Mouse (Mus musculus) intestine, embryonic 14.5 days (tissue): ENCODE measurements at regions not wholly inside any gene's neighbourhood (a gene's known extent, or its start where the extent isn't known, plus 50 kb on each side); places are given as distances from the start of the nearest gene placed in this dataset.
"Not testable (repeated sequence)": the region's sequence is repeated elsewhere in the genome, so short reads cannot be mapped to it uniquely, and the experiment has no call there.

ENCODE experiments used
- ATAC-seq: fragments of 200-750 bp; cut with Nextera tagmentation; replicated peaks from 2 replicates; pipeline ENCODE4 v1.8.0; 2017; ENCODE audit warnings: low read depth, moderate number of reproducible peaks, moderate TSS enrichment, moderate library complexity; ENCODE audit not compliant: low FRiP score, low TSS enrichment
- DNase-seq: peaks from one replicate; pipeline ENCODE4 v3.0.0-alpha.2; 2018; ENCODE audit warnings: low spot score
- H3K27ac ChIP-seq: fragments of 300-500 bp; sonication (generic); 2 replicates; pipeline ENCODE4 v1.5.1; 2014; ENCODE audit warnings: low read depth, mild to moderate bottlenecking, control low read depth
- H3K27me3 ChIP-seq: fragments of 300-500 bp; sonication (generic); replicated peaks from 2 replicates; pipeline ENCODE4 v1.6.1; 2014; ENCODE audit warnings: low read length, control low read depth; ENCODE audit not compliant: control insufficient read depth, insufficient read depth
- H3K36me3 ChIP-seq: fragments of 300-500 bp; sonication (generic); 2 replicates; pipeline ENCODE4 v1.6.1; 2014; ENCODE audit warnings: low read length, control low read depth; ENCODE audit not compliant: control insufficient read depth, insufficient read depth
- H3K4me1 ChIP-seq: fragments of 300-500 bp; sonication (generic); replicated peaks from 2 replicates; pipeline ENCODE4 v1.6.1; 2014; ENCODE audit warnings: low read length, control low read depth, mixed read lengths; ENCODE audit not compliant: control insufficient read depth, insufficient read depth
- H3K4me2 ChIP-seq: fragments of 300-500 bp; sonication (generic); 2 replicates; pipeline ENCODE4 v1.6.1; 2014; ENCODE audit warnings: low read length
- H3K4me3 ChIP-seq: fragments of 300-500 bp; sonication (generic); 2 replicates; pipeline ENCODE4 v1.5.1; 2014; ENCODE audit warnings: low read depth, low read length, control low read depth, mixed read lengths
- H3K9ac ChIP-seq: fragments of 300-500 bp; sonication (generic); 2 replicates; pipeline ENCODE4 v1.6.1; 2014; ENCODE audit warnings: mild to moderate bottlenecking, low read length
- H3K9me3 ChIP-seq: fragments of 300-500 bp; sonication (generic); 2 replicates; pipeline ENCODE4 v1.6.1; 2016; ENCODE audit warnings: low read length, control low read depth; ENCODE audit not compliant: control insufficient read depth
- WGBS: fragments of 180-500 bp; shearing (Covaris S2); extraction: QIAGEN DNeasy Blood & Tissue Kit; methylation state at CpG from one replicate; pipeline ENCODE4 v1.1.7; 2014; 5-methylcytosine and 5-hydroxymethylcytosine counted together

DNA sequence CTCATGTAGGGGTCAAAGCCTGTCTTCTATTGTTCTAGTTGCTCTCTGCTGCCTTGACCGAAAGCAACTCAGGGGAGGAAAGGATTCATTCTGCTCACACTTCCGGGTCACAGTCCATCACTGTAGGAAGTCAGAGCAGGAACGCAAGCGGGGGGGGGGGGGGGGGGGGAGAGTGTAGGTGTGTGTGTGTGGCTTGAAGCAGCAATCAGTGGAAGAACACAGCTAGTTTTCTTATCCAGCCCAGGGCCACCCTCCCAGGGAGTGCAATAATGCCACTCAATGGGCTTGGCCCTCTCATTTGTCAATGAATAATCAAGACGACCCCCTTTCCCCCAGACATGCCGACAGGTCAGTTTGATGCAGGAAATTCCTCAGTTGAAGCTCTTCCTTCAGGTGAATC is 173.4 kb upstream of the Myt1l start:
- no peak for ATAC-seq
- WGBS: 23% methylated on average over 5 of the region's 6 CpGs
- H3K4me1 ChIP-seq: 0 out of 2 replicates have a peak, but pooled peaks cover 3% of the 10 kb centered on the region
- H3K36me3 ChIP-seq: no peaks in the 10 kb centered on the region
- no peak overlapping the region for H3K9ac ChIP-seq
- no peaks in the 10 kb centered on the region for H3K27me3 ChIP-seq
- DNase-seq: no peak
- H3K4me2 ChIP-seq: no peak overlapping the region
- no peak overlapping the region for H3K4me3 ChIP-seq
- H3K9me3 ChIP-seq: no peaks in the 10 kb centered on the region
- H3K27ac ChIP-seq: no peak overlapping the region

DNA sequence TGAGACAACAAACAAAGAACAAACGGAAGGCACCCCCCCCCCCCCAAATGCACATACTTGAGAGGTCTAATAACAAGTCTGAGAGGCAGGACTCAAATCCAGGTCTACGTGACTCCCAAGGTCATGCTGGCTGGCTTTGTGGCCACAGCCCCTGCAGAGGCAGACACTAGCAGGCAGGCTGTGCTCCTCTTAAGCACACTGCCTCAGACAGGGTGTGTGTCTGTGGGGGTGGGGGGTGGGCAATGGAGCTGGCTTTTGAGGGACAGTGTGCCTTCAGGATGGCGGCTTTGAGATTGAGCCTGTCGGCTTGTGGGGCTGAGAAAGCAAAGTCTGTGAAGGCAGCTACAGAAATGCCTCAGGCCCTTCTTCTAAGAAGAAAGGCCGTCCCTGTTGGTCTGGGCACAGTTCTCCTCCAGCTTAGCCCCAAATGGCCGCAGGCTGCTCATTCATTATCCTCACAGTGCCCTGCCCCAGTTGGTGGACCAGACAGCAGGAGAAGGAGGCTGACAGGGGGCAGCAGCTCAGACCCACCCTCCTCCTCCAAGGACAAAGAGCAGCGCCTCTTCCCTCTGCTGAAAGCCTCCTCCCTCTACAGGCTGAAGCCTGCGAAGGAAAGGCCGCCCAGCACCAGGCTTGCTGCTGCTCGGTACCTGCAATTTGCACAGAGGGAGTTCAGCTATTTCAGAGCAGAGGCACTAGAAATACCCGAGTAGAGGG is 171.3 kb upstream of the Myt1l start:
- H3K36me3 ChIP-seq: no peaks in the 10 kb centered on the region
- no peak overlapping the region for H3K27ac ChIP-seq
- no peak overlapping the region for H3K4me3 ChIP-seq
- H3K4me2 ChIP-seq: no peak overlapping the region
- no peaks in the 10 kb centered on the region for H3K27me3 ChIP-seq
- DNase-seq: peak; percentile 69
- H3K4me1 ChIP-seq: 0 out of 2 replicates have a peak, but pooled peaks cover 3% of the 10 kb centered on the region
- ATAC-seq: peak; percentile 58; the same call in 1 of the 2 replicates
- WGBS: 27% methylated on average over 11 of the region's 11 CpGs
- H3K9me3 ChIP-seq: no peaks in the 10 kb centered on the region
- H3K9ac ChIP-seq: no peak overlapping the region

DNA sequence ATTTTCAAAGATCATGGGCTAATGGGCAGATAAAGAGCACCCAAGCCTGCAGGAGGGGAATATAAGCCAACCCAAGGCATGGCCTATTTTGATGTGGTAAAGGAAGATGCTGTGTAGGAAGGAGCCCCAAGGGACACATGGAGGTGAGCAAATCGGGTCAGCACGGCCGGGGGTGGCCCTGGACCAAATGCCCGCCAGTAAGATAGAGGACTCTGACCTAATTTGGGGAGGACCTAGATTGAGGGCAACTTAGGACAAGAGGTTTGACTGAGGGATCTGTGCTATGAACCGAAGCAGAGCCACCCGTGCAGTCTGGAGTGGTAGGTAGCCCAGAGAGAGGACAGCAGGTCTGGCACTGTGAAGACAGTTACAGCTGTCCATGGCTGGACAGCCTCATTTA is 166.9 kb upstream of the Myt1l start:
- no peak overlapping the region for H3K9ac ChIP-seq
- ATAC-seq (no peak), DNase-seq (no peak)
- H3K27me3 ChIP-seq: no peaks in the 10 kb centered on the region
- no peak overlapping the region for H3K27ac ChIP-seq
- 88% methylated on average over 6 of the region's 6 CpGs for WGBS
- H3K4me2 ChIP-seq: no peak overlapping the region
- no peak overlapping the region for H3K4me3 ChIP-seq
- H3K36me3 ChIP-seq: no peaks in the 10 kb centered on the region
- no peaks in the 10 kb centered on the region for H3K9me3 ChIP-seq
- 0 out of 2 replicates have a peak, but pooled peaks cover 3% of the 10 kb centered on the region for H3K4me1 ChIP-seq

DNA sequence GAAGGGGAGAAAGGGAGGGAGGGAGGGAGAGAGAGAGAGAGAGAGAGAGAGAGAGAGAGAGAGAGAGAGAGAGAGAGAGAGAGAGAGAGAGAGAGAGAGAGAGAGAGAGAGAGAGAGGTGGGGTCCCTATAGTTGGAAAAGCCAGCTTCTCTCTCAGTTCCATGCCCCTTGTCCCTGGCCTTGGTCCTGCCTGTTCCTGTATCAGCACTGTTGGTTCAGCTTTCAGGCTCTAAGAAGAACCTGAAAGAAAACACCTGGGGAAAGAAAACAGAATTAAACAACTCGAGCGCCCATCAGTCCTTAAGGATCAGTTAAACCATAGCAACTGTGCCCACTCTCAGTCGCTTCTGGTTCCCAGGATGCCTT is 160.5 kb upstream of the Myt1l start:
- not testable (repeated sequence) for H3K4me1 ChIP-seq, ATAC-seq, H3K9me3 ChIP-seq, H3K36me3 ChIP-seq, H3K9ac ChIP-seq, H3K27ac ChIP-seq, DNase-seq, H3K4me3 ChIP-seq, H3K27me3 ChIP-seq
- WGBS: 38% methylated on average over 3 of the region's 3 CpGs
- peak overlapping the region; percentile 41 for H3K4me2 ChIP-seq

DNA sequence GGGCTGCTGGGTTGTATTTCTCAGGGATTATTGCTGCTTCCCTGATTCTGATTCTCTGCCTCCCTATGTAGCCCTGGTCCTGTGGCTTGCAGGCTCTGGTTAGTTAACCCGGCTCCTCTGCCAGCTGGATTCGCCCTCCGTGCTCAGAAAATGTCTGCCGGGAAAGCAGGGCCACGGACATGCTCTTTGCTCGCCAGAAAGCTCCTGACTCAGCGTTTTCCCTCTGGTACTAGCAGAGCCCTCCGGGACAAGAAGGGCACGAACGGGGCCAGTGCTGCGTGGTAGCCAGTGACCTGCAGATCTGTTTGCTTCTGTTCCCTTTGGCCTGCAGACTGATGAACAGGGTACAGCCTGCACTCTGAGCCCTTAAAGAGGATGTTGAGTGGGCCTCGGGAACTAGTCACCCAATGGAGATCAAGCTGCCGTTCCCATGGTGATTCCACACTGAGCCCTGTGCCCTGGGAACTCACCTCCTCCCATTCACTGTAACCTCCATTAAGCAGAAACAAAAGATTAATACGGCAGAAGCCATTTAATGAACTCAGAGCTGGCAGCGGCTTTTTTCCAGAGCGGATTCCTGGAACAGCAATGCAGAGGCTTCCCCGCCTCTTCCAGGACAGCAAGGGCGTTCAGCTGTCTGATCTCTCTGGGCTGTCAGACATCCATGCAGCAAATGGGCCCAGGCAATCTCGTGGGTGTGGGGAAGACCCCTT is 159.9 kb upstream of the Myt1l start:
- ATAC-seq: 0 out of 2 replicates have a peak, but pooled peaks have one; percentile 19
- Histone ChIP-seq H3K4me1 (no peaks in the 10 kb centered on the region), H3K27me3 (no peaks in the 10 kb centered on the region), H3K9ac (no peak overlapping the region), H3K4me2 (peak overlapping the region; percentile 41), H3K36me3 (no peaks in the 10 kb centered on the region), H3K4me3 (peak overlapping the region; percentile 6; the same call in 1 of the 2 replicates), H3K9me3 (no peaks in the 10 kb centered on the region), H3K27ac (0 out of 2 replicates have a peak overlapping the region, but pooled peaks have one; percentile 38)
- WGBS: 15% methylated on average over 19 of the region's 19 CpGs
- no peak for DNase-seq

DNA sequence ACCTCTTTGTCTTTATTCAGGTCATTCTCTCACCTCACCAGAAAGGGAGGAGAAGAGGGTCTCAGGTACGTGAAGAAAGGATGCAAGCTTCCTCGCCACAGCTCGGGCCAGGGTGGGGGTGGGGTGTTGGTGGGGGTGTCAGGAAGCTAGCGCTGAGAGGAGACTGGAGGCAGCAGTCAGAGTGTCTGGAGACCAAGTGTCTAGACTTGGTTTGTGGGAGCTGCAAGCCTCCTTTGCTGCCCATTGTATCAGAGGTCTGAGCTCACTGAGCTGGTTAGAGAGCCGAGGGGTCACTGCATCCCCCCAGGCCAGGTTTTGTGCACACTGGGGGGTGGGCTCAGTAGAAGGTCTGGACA is 159.4 kb upstream of the Myt1l start:
- Histone ChIP-seq H3K4me2 (peak overlapping the region; percentile 41), H3K27me3 (no peaks in the 10 kb centered on the region), H3K36me3 (no peaks in the 10 kb centered on the region), H3K4me1 (no peaks in the 10 kb centered on the region), H3K9ac (no peak overlapping the region), H3K27ac (0 out of 2 replicates have a peak overlapping the region, but pooled peaks have one; percentile 38), H3K9me3 (no peaks in the 10 kb centered on the region), H3K4me3 (peak overlapping the region; percentile 6; the same call in 1 of the 2 replicates)
- ATAC-seq: no peak
- 42% methylated on average over 5 of the region's 5 CpGs for WGBS
- no peak for DNase-seq

DNA sequence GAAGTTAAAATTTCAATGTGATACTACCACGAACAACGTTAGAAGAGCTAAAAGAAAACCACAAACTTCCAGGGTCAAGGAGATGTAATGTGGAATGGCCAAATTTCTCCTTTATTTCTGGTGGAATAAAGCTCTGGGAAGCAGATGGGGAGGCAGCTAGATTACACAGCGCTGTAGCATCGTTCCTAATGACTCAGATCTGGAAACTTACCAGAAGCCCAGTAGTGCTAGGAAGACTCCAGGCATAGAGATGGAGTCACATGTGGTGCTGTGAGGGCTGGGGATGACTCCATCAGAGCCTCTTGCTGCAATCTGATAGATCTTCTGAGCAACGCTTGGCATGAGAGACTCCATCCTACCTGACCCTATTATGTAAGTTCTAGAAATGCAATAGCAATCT is 136.4 kb upstream of the Myt1l start:
- Histone ChIP-seq H3K4me3 (no peak overlapping the region), H3K9me3 (no peaks in the 10 kb centered on the region), H3K27me3 (no peaks in the 10 kb centered on the region), H3K27ac (no peak overlapping the region), H3K4me1 (no peaks in the 10 kb centered on the region), H3K36me3 (no peaks in the 10 kb centered on the region), H3K9ac (no peak overlapping the region), H3K4me2 (no peak overlapping the region)
- ATAC-seq (no peak), DNase-seq (no peak)
- WGBS: 86% methylated on average over 5 of the region's 5 CpGs

DNA sequence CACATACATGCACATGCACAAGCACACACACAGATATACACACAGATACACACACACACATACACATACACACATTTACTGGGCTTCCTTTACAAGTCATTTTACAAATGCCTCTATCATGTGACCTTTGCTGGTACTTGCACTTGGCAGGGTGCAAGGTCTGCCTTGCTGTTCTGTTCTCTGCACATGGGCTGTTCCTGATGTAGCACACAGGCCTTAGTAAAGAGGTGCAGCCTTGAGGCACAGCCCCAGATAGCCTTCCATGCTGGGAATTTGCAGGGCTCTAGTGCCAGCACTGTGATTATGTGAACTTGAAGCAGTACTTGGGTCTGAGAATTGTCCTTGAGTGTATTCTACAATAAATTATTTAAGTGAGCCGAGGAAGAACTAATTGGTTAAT is 133.9 kb upstream of the Myt1l start:
- Histone ChIP-seq H3K4me1 (no peaks in the 10 kb centered on the region), H3K4me2 (no peak overlapping the region), H3K9me3 (no peaks in the 10 kb centered on the region), H3K27ac (no peak overlapping the region), H3K4me3 (no peak overlapping the region), H3K27me3 (no peaks in the 10 kb centered on the region), H3K9ac (no peak overlapping the region), H3K36me3 (no peaks in the 10 kb centered on the region)
- WGBS: 82% methylated on average over 1 of the region's 1 CpGs
- no peak for ATAC-seq
- DNase-seq: no peak

DNA sequence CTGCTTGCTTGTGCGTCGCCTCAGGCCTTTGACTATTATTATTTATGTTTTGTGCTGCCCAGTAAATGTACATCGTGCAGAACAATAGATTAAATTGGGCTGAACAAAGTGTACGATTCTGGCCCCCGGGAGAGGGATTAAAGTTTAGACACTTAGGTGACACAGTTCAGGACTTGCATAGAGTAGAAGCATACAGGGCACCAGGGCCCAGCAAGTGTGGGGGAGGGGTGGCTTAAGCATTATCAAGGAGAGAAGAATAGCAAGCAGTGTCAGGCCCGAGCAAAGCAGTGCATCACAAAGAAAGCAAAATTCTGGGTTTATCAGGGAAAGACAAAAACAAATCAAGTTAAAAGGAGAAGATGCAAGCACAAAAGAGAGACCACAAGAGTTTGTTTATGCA is 133.3 kb upstream of the Myt1l start:
- Histone ChIP-seq H3K9me3 (no peaks in the 10 kb centered on the region), H3K9ac (no peak overlapping the region), H3K27me3 (no peaks in the 10 kb centered on the region), H3K4me2 (no peak overlapping the region), H3K4me1 (no peaks in the 10 kb centered on the region), H3K36me3 (no peaks in the 10 kb centered on the region), H3K27ac (no peak overlapping the region), H3K4me3 (no peak overlapping the region)
- ATAC-seq (no peak), DNase-seq (no peak)
- 70% methylated on average over 6 of the region's 6 CpGs for WGBS
